Mouse (Mus musculus) MEL (cell line): ENCODE measurements around the gene Cd300lf.

Experiments
- BHLHE40 ChIP-seq: IDR thresholded peaks from 2 replicates; pipeline ENCODE4 v1.6.1; 2012; ENCODE audit warnings: low read depth, mild to moderate bottlenecking, inconsistent platforms, low read length, improper control_type of control experiment, borderline replicate concordance
- EP300 ChIP-seq, 2 experiments: IDR thresholded peaks; 2 replicates each; pipeline ENCODE4 v1.6.1; 2011; ENCODE audit warnings: improper control_type of control experiment in 2 of 2, low read length in 2 of 2, low read depth in 1 of 2, mild to moderate bottlenecking in 1 of 2
- GATA1 ChIP-seq: IDR thresholded peaks from 2 replicates; pipeline ENCODE4 v1.6.1; 2011; ENCODE audit warnings: low read depth, low read length, improper control_type of control experiment
- HCFC1 ChIP-seq: IDR thresholded peaks from 2 replicates; pipeline ENCODE4 v1.6.1; 2012; ENCODE audit warnings: low read depth, mild to moderate bottlenecking, inconsistent platforms, low read length, improper control_type of control experiment, moderate library complexity
- MXI1 ChIP-seq: IDR thresholded peaks from 2 replicates; pipeline ENCODE4 v1.6.1; 2011; ENCODE audit warnings: mild to moderate bottlenecking, low read depth, low read length, improper control_type of control experiment
- SMC3 ChIP-seq: IDR thresholded peaks from 2 replicates; pipeline ENCODE4 v1.6.1; 2011; ENCODE audit warnings: low read depth, low read length, improper control_type of control experiment
- TAL1 ChIP-seq: IDR thresholded peaks from 2 replicates; pipeline ENCODE4 v1.6.1; 2012; ENCODE audit warnings: mild to moderate bottlenecking, inconsistent platforms, low read length, moderate library complexity, mixed read lengths
- ZNF384 ChIP-seq: IDR thresholded peaks from 2 replicates; pipeline ENCODE4 v1.6.1; 2012; ENCODE audit warnings: low read depth, mild to moderate bottlenecking, inconsistent platforms, low read length, improper control_type of control experiment

GRCm38 (mm10) chr11:115092140-115092539 is 41.7 kb downstream of the Cd300lf start:
- TF ChIP-seq MXI1, result no peak
- TF ChIP-seq EP300 (IDR thresholded peaks at IDR 0.05; ENCODE audit: low read depth in 1 of 2, low read length in 2 of 2), result no peak
- no peak for TF ChIP-seq TAL1
- TF ChIP-seq BHLHE40, result no peak
- TF ChIP-seq GATA1, result no peak
- TF ChIP-seq SMC3, result no peak
- no peak for TF ChIP-seq HCFC1
- TF ChIP-seq ZNF384, result no peak
